Mouse (Mus musculus) liver, embryonic 13.5 days (tissue): ENCODE measurements around the gene Eno4. TPM values are rescaled to one million over a fixed set of nuclear protein-coding genes. Genes with fewer than 3 reads are reported as not detected.

Experiments used
- ATAC-seq: fragments of 200-750 bp; cut with Nextera tagmentation; 2 replicates; pipeline ENCODE4 v1.8.0; 2017; ENCODE audit warnings: low read depth, mild to moderate bottlenecking, moderate number of reproducible peaks, moderate library complexity
- DNase-seq: peaks from one replicate; pipeline ENCODE4 v3.0.0; 2022
- H3K27ac ChIP-seq: fragments of 300-500 bp; sonication (generic); 2 replicates; pipeline ENCODE4 v1.5.1; 2015; ENCODE audit warnings: moderate library complexity, mild to moderate bottlenecking, inconsistent platforms
- H3K27me3 ChIP-seq: fragments of 300-500 bp; sonication (generic); 2 replicates; pipeline ENCODE4 v1.6.1; 2015; ENCODE audit warnings: mild to moderate bottlenecking, inconsistent platforms
- H3K36me3 ChIP-seq: fragments of 300-500 bp; sonication (generic); 2 replicates; pipeline ENCODE4 v1.6.1; 2015; ENCODE audit warnings: mild to moderate bottlenecking, inconsistent platforms
- H3K4me1 ChIP-seq: fragments of 300-500 bp; sonication (generic); replicated peaks from 2 replicates; pipeline ENCODE4 v1.6.1; 2015; ENCODE audit warnings: inconsistent platforms
- H3K4me2 ChIP-seq: fragments of 300-500 bp; sonication (generic); 2 replicates; pipeline ENCODE4 v1.6.1; 2015; ENCODE audit warnings: inconsistent platforms, mild to moderate bottlenecking, moderate library complexity
- H3K4me3 ChIP-seq: fragments of 300-500 bp; sonication (generic); replicated peaks from 2 replicates; pipeline ENCODE4 v1.5.1; 2015; ENCODE audit warnings: mild to moderate bottlenecking, inconsistent platforms
- H3K9ac ChIP-seq: fragments of 300-500 bp; sonication (generic); 2 replicates; pipeline ENCODE4 v1.6.1; 2015; ENCODE audit warnings: mild to moderate bottlenecking, inconsistent platforms
- H3K9me3 ChIP-seq: fragments of 300-500 bp; sonication (generic); replicated peaks from 2 replicates; pipeline ENCODE4 v1.6.1; 2016; ENCODE audit warnings: inconsistent platforms
- WGBS: fragments of 180-500 bp; shearing (Covaris S2); methylation state at CpG from one replicate; pipeline ENCODE4 v1.1.7; 2015; ENCODE audit not compliant: insufficient replicate concordance; 5-methylcytosine and 5-hydroxymethylcytosine counted together
- microRNA-seq: library from miRNA; unstranded; fragments of <30 nt; microRNA quantifications from one replicate; pipeline ENCODE4, GENCODE M21; 2016
- polyA plus RNA-seq: library from polyadenylated mRNA; unstranded; fragments of >200 nt; fragmentation: Nextera tagmentation; extraction: Ambion mirVana; gene quantifications from 2 replicates; pipeline ENCODE4 v1.2.1, GENCODE M21; 2015

Eno4 gene
- polyA plus RNA-seq, 1 experiment from 2014 or later, result 0.06 TPM

DNA sequence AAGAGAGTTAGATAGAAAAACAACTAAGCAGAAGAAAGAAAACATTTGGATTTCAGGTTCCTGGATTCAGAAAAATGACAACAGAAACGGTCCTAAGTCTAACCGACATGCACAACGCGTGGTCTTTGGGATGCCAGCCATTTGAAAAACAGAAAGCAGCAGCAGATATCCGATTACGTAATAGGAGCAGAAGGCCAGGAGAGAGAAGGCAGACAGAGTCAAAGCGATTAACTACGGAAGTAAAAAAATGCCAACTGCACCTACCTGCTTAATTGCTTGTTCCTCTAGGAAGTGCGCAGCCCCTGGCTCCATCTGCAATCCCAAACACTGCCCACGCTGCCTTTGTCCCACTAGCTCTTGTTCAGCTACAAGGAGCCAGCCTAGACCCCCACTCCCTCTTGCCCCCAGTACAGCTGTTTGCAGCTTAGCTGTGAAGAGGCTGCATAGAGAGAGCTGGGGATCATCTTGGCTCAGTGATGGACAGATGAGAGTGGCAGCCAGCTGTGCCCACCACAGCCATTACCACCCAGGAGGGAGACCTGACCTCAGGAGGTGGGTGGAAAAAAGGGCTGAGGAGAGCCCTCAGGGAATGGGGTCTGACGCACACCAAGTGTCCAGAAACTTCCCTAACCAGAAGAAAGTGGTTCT lies 32.1 kb downstream of the Eno4 start:
- Histone ChIP-seq H3K4me2 (no peak overlapping the region), H3K9me3 (no peaks in the 10 kb centered on the region), H3K27me3 (0 out of 2 replicates have a peak, but pooled peaks cover 7% of the 10 kb centered on the region), H3K4me1 (peaks cover 25% of the 10 kb centered on the region), H3K27ac (no peak overlapping the region), H3K9ac (no peak overlapping the region), H3K36me3 (no peaks in the 10 kb centered on the region), H3K4me3 (no peak overlapping the region)
- ATAC-seq (no peak), DNase-seq (no peak)
- 71% methylated on average over 11 of the region's 11 CpGs for WGBS

DNA sequence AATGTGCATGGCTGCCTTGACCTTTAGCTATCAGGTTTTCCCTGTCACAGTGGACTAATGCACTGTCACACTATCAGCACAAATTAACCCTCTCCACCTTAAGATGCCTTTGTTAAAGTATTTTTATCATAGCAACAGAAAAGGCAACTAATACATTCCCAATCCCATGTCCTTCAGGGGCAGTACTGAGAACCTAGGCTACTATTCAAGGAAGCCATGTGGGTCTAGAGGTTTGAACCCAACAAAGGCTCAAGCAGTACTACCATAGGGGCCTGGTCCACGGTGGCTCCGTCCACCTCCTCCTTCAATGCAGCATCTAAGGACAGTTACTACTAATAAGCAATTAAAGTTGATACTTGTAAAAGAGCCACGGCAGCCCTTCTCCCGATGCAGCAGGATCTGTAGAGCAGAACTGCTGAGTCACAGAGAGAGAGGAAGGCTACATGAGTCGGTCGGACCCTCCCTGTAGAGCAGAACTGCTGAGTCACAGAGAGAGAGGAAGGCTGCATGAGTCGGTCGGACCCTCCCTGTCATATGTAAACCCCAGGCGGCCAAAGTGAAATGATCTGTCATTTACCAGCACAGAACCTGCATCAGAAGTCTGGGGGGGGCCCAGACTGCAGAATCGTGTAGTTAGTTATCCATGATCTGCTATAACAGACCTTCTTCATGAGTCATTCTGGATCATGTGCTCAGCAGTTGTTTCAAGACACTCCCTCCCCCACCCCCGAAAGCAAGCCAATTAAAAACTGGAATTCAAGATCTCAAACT lies 35.4 kb downstream of the Eno4 start:
- Histone ChIP-seq H3K4me1 (peaks cover 25% of the 10 kb centered on the region), H3K4me2 (peak overlapping the region; percentile 57), H3K9ac (peak overlapping the region; percentile 59), H3K36me3 (no peaks in the 10 kb centered on the region), H3K4me3 (peak overlapping the region; percentile 30), H3K27me3 (0 out of 2 replicates have a peak, but pooled peaks cover 12% of the 10 kb centered on the region), H3K27ac (peak overlapping the region; percentile 74), H3K9me3 (no peaks in the 10 kb centered on the region)
- 27% methylated on average over 11 of the region's 11 CpGs for WGBS
- ATAC-seq (peak; percentile 100), DNase-seq (peak; percentile 81)

DNA sequence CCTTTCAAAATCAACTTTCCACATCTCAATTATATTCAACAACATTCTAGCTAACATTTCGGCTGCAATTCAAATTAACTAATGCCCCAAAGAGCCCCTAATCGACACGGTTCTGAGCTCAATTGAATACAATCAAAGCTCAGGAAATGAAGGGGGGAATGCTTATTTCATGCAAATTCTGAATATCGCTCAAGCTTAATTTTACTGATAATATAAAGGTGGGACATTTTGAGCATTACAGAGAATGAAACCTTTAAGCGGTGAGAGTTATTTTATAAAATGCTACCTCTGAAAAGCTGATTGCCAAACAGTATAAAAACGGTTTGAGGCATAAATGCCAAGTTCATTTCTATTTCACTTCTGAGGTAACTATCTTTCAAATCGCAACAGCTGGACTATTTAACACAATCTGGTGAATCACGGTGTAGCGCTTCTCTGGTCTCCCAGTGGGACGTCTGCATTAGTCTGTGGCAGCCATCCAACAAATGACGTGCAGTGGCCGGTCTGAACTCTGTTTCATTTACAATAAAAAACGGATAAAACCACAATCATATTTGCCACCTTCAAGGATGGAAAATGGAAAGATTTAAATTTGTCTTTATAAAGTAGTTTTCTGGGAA lies 36.3 kb downstream of the Eno4 start:
- DNase-seq, result no peak
- no peak for ATAC-seq
- Histone ChIP-seq H3K27ac (peak overlapping the region; percentile 74; the same call in 1 of the 2 replicates), H3K4me2 (peak overlapping the region; percentile 57), H3K9ac (0 out of 2 replicates have a peak overlapping the region, but pooled peaks have one; percentile 41), H3K4me3 (no peak overlapping the region), H3K9me3 (no peaks in the 10 kb centered on the region), H3K36me3 (no peaks in the 10 kb centered on the region), H3K4me1 (peaks cover 25% of the 10 kb centered on the region), H3K27me3 (0 out of 2 replicates have a peak, but pooled peaks cover 12% of the 10 kb centered on the region)
- 62% methylated on average over 13 of the region's 13 CpGs for WGBS

DNA sequence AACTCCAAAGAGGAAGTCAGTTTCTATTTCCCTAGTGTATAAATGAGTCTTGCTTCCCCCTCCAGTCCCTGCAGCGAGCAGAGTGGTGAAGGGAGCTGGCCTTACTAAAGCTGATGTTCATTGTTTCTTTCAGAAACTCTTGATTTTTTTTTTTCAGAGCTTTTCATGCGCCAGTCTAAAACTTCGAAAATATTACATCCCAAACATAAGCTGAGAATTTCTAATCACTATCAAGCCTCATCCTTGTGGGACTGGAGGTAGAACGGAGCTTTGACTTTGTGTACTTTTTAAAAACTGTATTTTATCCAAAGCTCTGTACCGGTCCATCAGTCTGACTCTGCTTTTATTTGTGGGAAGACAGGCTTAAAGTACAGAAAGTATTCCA lies 36.8 kb downstream of the Eno4 start:
- no peak overlapping the region for H3K4me2 ChIP-seq
- no peaks in the 10 kb centered on the region for H3K36me3 ChIP-seq
- 65% methylated on average over 5 of the region's 5 CpGs for WGBS
- ATAC-seq, result no peak
- H3K4me3 ChIP-seq, result no peak overlapping the region
- no peak overlapping the region for H3K27ac ChIP-seq
- no peak overlapping the region for H3K9ac ChIP-seq
- no peak for DNase-seq
- no peaks in the 10 kb centered on the region for H3K9me3 ChIP-seq
- H3K4me1 ChIP-seq, result peaks cover 25% of the 10 kb centered on the region
- 0 out of 2 replicates have a peak, but pooled peaks cover 12% of the 10 kb centered on the region for H3K27me3 ChIP-seq

DNA sequence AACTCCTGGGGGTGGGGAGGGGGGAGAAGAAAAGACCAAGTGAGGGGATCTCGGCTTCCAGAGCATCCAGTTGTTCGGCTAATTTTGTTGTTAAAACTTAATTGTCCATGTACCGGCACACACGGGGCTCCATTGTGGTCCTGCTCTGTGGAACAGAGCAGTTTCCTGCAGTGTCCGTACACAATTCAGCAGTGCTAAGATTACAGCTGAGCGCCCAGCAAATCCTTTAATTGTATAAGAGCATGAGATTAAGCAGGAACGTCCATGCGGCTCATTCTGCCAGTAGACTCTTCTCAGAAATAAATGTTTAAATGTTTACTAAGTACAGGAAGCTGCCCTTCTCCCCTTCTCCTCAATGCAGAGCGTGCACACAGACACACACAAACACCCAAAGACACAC lies 38.3 kb downstream of the Eno4 start:
- WGBS, result 64% methylated on average over 9 of the region's 9 CpGs
- no peak overlapping the region for H3K9ac ChIP-seq
- 0 out of 2 replicates have a peak, but pooled peaks cover 9% of the 10 kb centered on the region for H3K27me3 ChIP-seq
- H3K9me3 ChIP-seq, result no peaks in the 10 kb centered on the region
- DNase-seq (no peak), ATAC-seq (no peak)
- no peak overlapping the region for H3K4me3 ChIP-seq
- peaks cover 25% of the 10 kb centered on the region for H3K4me1 ChIP-seq
- no peak overlapping the region for H3K4me2 ChIP-seq
- no peak overlapping the region for H3K27ac ChIP-seq
- no peaks in the 10 kb centered on the region for H3K36me3 ChIP-seq

DNA sequence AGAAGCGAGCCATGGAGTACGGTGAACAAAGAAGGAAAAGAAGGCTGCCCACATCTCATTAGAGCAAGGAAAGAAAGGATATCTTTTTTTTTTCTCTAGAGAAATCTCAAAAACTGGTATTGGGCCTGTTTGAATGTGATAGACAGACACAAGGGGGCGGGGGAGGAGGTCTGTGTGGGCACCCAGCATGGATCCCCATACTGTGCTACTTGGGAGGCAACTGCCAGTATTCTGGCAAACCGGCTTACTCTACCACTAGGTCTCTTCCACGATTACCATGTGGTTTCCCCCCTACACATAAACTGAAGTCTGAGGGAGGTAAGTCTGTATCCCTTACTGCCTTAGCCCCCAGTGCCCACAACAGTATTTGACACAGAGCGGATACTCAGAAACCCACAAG lies 59.6 kb downstream of the Eno4 start:
- no peak overlapping the region for H3K9ac ChIP-seq
- no peaks in the 10 kb centered on the region for H3K27me3 ChIP-seq
- H3K4me2 ChIP-seq, result no peak overlapping the region
- no peak overlapping the region for H3K4me3 ChIP-seq
- H3K9me3 ChIP-seq, result no peaks in the 10 kb centered on the region
- WGBS, result 69% methylated on average over 6 of the region's 6 CpGs
- H3K27ac ChIP-seq, result no peak overlapping the region
- no peaks in the 10 kb centered on the region for H3K4me1 ChIP-seq
- DNase-seq (no peak), ATAC-seq (no peak)
- no peaks in the 10 kb centered on the region for H3K36me3 ChIP-seq

DNA sequence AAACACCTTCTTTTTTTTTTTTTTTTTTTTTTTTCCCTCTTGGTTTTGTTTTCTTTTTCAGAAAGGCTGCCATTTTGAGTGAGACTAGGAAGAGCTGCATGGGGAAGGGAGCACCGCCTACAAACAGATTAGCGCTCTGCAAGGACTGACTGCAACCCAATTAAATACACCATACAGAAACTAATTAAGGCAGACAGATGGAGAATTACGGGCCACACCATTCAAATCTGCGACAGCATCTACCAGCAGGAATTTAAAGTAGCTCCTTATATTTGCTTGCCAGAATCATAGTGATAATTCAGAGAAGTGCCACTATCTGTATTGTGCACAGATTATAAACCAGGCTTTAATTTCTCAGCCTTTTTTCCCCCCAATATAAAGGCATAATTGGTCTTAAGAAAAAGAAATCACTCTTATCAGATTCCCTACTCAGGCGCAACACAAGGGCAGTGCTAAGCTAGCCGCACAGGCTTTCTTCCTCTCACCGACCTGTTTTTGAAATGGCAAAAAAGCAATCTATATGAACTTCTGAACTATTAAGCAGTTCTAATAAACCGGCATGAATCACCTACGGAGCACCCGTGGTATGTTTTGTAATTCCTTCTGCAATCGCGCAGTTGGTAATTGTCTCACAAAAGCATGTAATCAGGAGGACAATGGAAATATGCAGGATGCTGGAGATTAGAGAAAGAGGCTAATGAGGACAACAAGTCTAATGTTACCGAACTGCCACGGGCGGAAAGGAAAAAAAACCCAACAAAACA lies 63.5 kb downstream of the Eno4 start:
- H3K27me3 ChIP-seq, result no peaks in the 10 kb centered on the region
- H3K4me2 ChIP-seq, result no peak overlapping the region
- H3K27ac ChIP-seq, result no peak overlapping the region
- ATAC-seq (no peak), DNase-seq (no peak)
- H3K9ac ChIP-seq, result no peak overlapping the region
- H3K36me3 ChIP-seq, result no peaks in the 10 kb centered on the region
- no peak overlapping the region for H3K4me3 ChIP-seq
- no peaks in the 10 kb centered on the region for H3K4me1 ChIP-seq
- H3K9me3 ChIP-seq, result no peaks in the 10 kb centered on the region
- WGBS, result 76% methylated on average over 15 of the region's 15 CpGs

DNA sequence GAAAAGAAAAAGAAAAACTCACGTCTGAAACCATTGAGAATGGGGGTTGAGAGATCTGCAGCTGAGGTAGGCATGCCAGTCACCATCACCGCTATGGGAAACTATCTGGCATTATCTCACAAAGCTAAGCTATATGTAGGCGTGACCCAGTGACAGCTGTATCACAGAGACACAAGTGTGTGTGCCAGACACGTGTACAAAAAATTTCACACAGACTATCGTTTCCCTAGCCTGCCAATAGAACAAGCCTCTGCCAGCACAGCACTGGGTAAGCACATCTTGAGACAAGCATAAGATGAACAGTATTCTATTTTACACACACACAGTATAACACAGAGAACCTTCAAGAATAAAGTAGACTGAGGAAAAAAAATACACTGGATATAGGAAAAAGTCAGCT lies 67.6 kb downstream of the Eno4 start:
- Histone ChIP-seq H3K9ac (no peak overlapping the region), H3K36me3 (no peaks in the 10 kb centered on the region), H3K27me3 (no peaks in the 10 kb centered on the region), H3K9me3 (no peaks in the 10 kb centered on the region), H3K27ac (no peak overlapping the region), H3K4me1 (no peaks in the 10 kb centered on the region), H3K4me2 (no peak overlapping the region), H3K4me3 (no peak overlapping the region)
- DNase-seq (no peak), ATAC-seq (no peak)
- whole genome bisulfite sequencing, result 51% methylated on average over 5 of the region's 5 CpGs

Small RNA genes within 50 kb of the gene (microRNA-seq; reads per million reads assigned to microRNA genes)
- 3.8 reads per million, percentile 7 among the genes with 10 or more reads in this experiment for gene Mir3086

Other genes with a start within 250 kb of the Eno4 start
- 39.9 and 46.6 TPM in 2 replicates for gene Pnliprp1, start 214.5 kb upstream of the Eno4 start, polyA plus RNA-seq
- gene Pnliprp2, start 183.7 kb upstream of the Eno4 start, polyA plus RNA-seq, result 5.3 and 6.4 TPM in 2 replicates
- 0.12 and 0.17 TPM in 2 replicates for gene 1700019N19Rik, start 149.0 kb upstream of the Eno4 start, polyA plus RNA-seq
- gene Hspa12a, start 229 bp downstream of the Eno4 start, polyA plus RNA-seq, result 0.46 and 0.53 TPM in 2 replicates
- 0.45 and 0.60 TPM in 2 replicates for gene Shtn1, start 132.7 kb downstream of the Eno4 start, polyA plus RNA-seq
- gene Vax1, start 226.6 kb downstream of the Eno4 start, polyA plus RNA-seq, result not detected in 2 replicates